Mouse (Mus musculus) megakaryocyte, adult 5-6 weeks (primary cell): ENCODE measurements at regions not wholly inside any gene's neighbourhood (a gene's known extent, or its start where the extent isn't known, plus 50 kb on each side); places are given as distances from the start of the nearest gene placed in this dataset.
"Not testable (repeated sequence)": the region's sequence is repeated elsewhere in the genome, so short reads cannot be mapped to it uniquely, and the experiment has no call there.

Source experiments
- ATAC-seq: 2 replicates; pipeline ENCODE4 v1.8.0; 2016; ENCODE audit warnings: mild to moderate bottlenecking, inconsistent platforms; ENCODE audit not compliant: poor library complexity, severe bottlenecking

DNA sequence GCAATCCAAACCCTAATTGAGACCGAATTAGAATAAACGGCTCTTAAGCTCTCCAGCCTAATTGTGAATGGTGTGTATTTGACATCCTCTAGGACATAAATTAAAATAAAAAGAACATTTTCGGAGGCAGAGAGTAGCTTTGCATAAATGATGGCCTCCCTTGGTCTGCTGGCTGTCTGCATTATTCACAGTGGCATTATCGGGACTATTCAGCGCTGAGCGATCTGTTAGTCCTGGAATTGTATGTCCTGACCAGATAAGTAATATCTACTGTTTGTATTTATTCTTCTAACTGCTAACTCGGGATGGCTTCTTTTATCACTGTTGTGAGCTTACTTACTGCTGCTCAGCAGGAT lies 299.6 kb downstream of the Chl1 start:
- ATAC-seq: no peak

DNA sequence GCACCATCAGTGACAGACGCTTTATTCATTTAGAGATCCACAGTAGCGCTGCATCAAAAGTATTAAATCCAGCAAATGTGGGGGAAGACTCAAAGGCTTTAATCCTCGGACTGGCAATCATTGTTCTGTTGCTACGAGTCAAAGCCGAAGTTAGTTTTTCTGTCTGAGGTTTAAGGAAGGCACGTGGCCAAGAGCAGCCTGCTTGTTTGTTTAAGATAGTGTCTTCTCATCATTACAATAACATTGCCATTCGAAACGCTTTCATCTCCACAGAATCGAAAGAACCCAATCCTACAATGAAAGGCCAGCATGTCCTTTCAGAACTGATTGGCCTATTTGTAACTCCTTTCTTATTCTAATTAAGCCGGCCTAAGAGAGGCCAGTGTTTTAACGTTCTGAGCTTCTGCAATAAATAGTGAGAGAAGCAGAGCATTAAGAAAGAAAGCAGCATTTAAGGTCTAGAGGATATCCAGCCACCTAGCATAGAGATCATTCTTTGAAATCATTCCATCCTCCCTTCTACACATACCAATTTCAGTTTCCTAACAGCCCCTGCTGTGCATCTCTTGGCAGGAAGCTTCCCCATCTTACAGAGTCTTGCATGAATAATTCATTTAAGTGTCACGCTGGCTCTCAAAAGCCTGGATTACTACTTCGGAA lies 300.1 kb downstream of the Chl1 start:
- no peak for ATAC-seq

DNA sequence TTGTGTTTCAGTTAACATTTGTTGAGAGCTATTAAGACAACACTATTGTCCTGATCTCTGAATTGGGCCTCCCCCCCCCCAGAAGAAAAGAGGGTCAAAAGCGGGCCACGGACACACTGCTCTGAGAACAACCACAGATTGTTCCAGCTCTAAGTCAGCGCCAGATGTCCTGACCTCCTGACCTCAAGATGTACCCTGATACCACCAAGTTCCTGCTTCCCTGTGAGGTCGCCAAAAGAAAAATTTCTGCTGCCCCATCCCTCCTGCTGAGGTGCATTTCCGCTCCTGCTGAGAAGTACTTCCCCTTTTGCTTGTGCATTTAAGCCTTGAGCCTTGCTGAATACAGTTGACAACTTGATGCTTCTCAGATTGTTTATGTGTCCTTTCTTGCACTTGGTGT lies 306.0 kb downstream of the Chl1 start:
- not testable (repeated sequence) for ATAC-seq

DNA sequence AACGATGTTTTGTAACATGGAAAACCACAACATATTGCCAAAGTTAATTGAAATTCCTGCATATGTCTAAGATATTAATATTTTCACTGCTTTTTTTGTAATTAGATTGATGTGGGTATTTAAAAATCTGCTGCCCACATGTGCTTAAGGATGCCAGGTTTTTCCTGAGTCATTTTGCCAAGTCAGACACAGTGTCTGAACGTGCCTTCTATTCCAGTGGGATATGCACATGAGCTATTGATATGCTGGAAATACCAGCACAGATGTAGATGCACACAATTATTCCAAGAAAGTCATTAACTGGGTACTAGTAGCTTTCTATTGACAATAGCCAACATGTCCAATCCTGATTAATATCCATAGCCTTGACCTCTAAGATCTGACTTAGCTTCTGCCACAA lies 315.7 kb downstream of the Chl1 start:
- ATAC-seq: no peak

GRCm38 (mm10) chr6:103827623-103828022 lies 317.2 kb downstream of the Chl1 start:
- no peak for ATAC-seq

DNA sequence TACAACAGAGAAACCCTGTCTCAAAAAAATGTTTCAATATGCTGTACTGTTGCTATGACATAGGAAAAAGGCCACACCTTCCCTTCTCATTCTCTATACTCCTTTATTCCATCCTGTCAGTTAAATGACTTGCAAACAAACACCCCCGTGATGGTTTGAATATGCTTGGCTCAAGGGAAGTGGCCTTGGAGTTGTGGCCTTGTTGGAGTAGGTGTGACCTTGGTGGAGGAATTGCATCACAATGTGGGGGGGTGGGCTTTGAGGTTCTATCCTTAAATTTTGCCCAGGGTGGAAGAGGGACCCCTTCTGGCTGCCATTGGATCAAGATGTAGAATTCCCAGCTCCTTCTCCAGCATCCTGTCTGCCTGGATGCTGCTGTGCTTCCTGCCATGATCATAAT lies 318.5 kb downstream of the Chl1 start:
- no peak for ATAC-seq

DNA sequence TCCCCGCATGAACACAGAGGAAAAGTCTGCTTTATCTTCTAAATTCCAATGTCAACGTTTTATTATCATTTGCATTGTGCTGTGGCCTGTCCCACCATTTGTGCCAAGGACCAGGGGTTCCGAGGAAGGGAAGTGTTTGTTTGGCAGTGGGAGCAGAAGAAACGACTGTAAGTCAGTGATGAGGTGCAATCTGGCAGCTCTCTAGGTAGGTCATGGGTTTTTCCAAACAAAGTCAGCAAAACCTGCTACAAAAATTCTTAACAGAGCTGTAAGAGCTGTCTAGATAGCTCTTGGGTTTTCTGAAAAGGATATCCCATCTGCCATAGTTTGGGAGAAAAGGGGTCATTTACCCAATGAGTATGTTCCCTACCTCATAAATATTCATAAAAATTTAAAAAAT lies 321.9 kb downstream of the Chl1 start:
- ATAC-seq: no peak

DNA sequence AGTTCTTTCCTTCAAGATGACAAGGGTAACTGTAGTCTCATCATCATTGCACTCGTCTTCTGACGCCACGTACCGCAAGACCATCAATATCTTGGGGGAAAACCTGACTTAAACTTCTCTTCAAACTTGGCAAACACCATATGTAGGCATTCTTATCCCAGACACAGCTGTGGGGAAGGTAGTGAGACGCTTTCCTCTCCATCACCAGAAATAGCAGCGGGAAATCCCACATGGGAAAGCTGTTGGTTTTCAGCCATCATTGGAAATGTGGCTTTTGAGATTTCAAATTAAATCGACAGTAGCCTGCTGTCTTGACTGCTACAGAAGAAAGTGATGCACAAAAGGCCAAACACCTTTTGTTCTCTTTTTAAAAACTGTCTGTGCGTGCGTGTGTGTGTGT lies 322.4 kb downstream of the Chl1 start:
- no peak for ATAC-seq

DNA sequence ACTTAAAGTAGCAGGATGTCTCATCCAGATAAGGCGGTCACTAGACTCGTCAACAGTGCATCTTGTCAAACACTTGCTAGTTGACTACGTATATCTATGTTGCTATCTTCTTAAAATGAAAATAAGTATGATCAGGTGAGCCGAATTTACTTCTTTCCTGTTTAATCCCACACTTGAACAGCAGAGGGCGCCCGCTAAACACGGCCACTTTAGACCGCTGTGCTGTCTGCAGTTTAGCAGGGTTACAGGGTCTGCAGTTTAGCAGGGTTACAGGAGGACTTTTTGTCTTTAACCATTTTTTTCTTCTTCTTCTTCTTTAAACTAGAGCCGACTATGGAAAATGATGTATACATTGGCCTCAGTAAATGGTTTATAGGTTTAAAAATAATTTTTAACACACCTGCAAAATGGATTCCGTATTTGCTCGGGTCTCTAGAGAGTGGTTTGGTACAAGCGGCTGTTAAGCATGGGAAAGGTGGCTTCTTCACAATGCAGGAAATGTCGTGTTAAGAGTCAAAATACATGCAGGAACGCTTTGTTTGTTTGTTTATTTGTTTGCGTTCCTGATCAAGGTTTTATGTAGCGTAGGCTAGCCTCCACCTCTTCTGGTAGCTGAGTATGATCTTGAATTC lies 323.2 kb downstream of the Chl1 start:
- ATAC-seq: peak; percentile 45

DNA sequence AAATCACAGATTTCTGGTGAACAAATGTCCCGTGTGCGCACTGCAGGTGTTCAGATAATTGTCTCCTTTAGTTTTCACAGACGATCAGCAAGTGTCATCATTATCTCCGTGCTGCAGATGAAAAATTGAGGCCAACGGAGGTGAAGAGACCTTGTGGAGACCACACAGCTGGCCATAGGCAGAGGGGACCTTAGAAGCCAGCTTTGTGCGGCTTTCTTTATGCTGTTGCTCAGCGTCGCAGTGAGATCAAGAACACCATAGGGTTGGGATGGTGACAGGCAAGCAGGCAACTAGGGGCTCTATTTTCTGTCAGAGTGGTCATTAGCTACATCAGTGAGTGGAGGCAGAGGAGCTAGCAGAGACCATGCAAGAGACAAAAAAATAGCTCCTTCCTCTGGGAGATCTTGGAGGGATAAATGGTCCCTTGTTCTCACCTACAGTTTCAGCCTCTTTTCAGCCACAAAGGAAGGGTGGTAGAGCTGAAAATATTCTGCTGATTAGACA lies 324.4 kb downstream of the Chl1 start:
- ATAC-seq: no peak

DNA sequence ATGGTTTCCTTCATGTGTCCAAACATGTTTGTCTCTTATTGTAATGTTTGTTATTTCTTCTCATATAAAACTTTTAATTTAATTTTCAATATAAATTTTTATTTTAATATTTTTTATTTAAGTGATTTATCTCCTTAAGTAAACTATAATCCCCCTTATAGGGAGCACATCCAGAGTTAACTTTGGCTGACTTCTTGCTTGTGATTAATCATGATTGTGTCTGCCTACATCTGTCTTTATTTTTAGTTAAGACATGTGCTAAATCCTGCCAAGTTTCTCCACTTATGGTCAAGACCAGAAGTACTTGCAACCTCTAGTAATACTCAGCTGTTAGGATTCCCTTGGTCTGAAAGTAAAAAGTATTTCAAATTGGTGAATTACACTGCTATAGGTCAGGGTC lies 349.4 kb downstream of the Chl1 start:
- ATAC-seq: no peak

- ATAC-seq: no peak
Measured at GRCm38 (mm10) chr6:103893455-103893854, 383.1 kb downstream of the Chl1 start.

DNA sequence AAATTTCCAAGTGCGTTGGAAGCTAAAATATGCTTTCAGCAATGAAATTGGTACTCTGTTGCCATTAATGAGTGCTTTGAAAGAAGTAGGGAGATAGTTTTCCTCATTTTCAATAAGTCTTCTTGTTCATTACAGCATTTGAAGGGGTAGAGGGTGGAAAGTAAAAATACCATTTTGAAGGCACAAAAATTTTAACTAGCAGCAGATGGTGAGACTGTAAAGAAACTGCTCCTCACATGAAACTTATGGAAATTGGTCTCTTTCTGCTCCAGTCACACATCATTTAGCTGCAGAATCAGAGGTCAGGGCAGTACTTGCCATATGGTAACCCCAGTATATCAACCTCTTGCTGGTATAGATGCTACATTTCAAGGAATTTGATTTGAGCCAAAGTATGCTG lies 414.1 kb downstream of the Chl1 start:
- no peak for ATAC-seq

DNA sequence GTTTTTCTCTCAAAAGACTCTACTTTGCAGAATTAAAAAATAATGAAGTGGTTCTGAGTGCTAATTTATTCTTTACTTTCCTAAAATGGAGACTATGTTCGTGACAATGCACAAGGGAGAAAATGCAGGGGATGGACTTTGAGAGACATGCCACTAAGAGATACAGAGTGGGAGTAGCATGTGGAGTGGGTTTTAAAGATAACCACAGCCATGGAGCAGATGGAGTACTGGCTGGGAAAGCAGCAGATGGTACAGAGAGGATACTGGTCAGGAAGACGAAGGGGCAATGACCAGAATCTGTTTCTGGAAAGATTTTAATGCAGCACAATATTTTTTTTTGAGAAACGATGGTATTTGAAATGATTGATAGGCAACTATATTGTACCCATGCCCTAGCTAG lies 416.7 kb downstream of the Chl1 start:
- no peak for ATAC-seq

DNA sequence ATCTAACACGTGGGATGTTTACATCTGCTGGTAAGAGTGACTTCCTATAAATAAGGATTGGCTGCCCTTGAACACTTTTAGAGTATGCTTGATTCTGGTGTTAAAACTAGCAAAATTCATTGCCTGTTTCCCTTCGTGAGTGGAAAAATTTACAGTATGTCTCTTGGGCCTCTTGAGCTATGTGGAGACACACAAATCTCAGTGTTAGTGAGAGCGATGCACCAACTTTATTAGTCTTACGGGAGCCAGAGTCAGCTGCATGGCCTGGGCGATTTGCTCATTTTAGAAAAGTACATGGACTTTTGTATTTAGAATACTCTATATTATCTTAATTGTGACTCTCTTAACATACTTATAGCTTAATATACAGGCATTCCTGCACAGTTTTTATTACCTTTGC lies 430.0 kb downstream of the Chl1 start:
- no peak for ATAC-seq

DNA sequence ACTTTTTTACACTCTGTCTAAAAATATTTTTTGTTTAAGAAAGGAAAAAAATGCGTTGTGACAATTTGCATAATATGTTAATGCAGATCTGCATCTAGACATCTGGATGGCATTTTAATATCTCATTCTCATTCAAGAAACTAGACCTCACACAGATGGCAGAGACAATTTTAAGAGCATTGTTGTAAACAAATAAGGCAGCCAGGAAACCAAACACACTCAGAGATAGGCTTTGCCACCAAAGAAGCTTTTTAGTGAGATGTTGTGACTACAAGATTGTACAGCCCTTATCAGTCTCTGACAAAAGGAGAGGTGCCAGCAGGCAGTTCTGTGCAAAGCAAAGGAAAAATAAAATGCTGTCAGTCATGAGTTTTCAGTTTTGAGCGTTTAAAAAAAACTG lies 434.0 kb downstream of the Chl1 start:
- no peak for ATAC-seq

- ATAC-seq: no peak
Measured at GRCm38 (mm10) chr6:103947474-103947873, 437.1 kb downstream of the Chl1 start.

DNA sequence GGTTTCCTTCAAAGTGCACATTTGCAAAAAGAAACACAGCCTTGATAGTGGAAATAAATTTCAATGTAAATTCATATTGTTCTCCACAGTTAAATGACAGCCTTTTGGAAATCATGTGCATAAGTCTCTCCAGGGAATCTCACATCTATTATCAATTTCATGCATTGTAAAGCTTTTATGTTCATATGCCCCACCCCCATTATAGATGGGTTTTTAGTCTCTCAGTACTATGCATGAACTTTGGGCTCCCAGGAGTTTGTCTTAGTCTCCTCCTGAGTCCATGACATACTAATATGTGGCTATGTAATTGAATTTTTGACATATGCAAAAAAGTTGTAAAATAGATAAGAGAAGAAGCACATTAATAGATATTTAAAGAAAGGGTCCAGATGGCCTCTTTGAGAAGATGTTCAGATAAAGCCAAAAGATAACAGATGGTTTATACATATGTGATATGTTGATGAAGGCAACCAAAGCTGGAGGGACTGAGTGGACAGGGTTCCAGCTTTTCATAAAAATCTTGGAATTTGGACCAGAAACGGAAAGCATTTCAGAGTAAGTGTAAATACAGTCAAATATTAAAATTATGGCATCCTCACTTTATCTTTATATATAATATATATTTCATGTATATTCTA lies 442.9 kb downstream of the Chl1 start:
- no peak for ATAC-seq

DNA sequence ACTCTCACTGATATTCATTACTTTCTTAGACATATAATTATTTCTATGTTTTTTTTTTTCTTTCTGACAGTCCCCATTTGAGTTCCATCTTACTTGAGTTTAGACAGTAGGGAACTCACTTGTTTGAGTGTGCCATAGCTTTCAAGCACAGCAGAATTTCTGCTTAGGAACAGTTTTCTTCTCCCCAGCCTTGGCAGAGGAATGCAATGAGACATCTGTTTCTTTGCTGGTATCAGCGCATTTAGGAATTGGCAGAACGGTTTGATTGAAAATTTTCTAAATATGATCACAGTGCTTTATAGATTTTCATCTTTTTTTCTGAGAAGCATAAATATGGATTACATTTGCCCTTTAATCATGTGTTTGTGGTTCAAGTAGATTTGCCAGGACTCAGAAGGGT lies 448.6 kb downstream of the Chl1 start:
- ATAC-seq: no peak

DNA sequence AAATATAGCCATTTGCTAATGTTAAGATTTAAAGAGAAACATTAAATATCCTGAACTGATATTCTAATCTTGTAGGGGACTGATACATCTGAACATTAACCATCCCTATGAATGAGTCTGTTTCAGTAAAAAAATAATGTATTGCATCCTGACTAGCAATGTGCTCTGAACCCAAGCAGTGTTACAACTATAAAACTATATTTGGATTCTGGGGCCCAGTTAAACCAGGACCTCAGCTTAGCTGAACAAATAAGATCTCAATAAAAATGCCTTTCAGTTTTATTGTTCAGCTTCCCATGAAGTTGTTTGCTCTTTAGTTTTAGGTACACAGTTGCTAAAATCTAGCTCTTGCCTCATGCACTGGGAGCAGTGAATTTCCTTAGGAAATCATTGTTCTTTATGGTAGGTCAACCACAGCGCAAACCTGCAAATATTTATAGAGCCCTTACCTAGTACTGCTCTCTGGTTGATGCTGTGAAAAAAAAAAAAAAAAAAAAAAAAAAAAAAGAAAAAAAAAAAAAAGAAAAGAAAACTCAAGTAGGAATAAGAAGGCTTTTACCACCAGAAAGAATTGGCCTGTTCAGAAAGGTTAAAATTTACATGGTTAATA lies 457.5 kb downstream of the Chl1 start:
- ATAC-seq: no peak

DNA sequence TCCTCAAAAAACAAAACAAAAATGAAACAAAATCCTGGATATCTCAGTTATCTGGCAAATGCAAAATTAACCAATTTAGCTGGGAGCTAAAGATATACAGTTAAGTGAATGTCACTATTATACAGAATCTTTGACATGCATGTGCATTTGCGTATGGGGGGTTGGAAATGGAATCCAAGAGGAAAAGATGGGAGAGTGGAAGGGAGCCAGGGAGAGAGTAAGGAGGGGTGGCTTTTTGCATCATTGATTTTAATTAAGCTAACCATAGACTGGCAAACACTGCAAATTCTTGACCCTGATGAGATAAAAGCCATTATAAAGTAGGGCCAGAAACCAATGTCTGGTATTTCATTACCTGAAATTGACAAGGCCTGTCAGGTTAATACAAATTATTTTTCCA lies 488.8 kb downstream of the Chl1 start:
- no peak for ATAC-seq

DNA sequence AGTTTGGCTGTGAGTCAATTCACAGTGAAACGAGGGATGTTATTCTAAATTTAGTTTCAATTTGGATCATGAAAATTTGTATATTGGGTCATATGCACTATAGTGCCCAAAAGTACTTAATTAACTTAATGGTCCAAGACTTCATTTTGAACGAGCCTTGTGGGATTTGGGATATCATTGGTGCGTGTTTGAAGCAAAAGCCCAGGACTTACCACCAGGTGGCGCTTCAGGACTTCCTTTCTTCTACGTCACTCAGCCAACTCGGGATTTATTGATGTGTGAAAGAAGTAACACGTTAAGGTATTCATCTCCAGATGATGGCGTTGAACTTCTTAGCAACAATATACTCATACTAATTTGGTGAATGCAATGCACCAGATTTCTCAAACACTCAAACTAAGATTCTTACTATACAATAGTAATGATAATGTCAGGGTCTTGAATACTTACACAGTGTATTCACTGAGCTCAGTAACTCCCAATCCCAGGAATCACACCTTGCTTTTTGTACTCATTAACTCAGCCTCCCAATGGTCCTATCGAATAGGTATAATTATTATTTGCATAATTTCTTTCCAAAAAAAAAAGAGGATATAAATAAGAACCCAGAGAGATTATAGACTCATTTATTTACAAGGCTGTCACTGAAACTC lies 464.0 kb upstream of the Cntn6 start:
- no peak for ATAC-seq
